Mouse (Mus musculus): ENCODE data around the gene Ipcef1. TPM values are rescaled to one million over a fixed set of nuclear protein-coding genes. Genes with fewer than 3 reads are reported as not detected.

The Ipcef1 gene
- total RNA-seq, 2 experiments from 2014 or later: not detected

- intact Hi-C loops (cut with DNase I; ENCODE audit: low total_unique reads): no loop called here
- DNase-seq: no peak
Observed at GRCm38 (mm10) chr10:6980236-6980635, 72.0 kb downstream of the Ipcef1 start.

- no peak for DNase-seq
- intact Hi-C loops (cut with DNase I; ENCODE audit: low total_unique reads): no loop called here
Observed at GRCm38 (mm10) chr10:6979789-6980188, 72.5 kb downstream of the Ipcef1 start.

GRCm38 (mm10) chr10:6979216-6979615 lies 73.1 kb downstream of the Ipcef1 start:
- no peak for DNase-seq
- intact Hi-C loops (cut with DNase I; ENCODE audit: low total_unique reads): no loop called here

- no peak for DNase-seq
- intact Hi-C loops (cut with DNase I; ENCODE audit: low total_unique reads): no loop called here
Observed at GRCm38 (mm10) chr10:6978733-6979132, 73.5 kb downstream of the Ipcef1 start.

GRCm38 (mm10) chr10:6977843-6978242 lies 74.4 kb downstream of the Ipcef1 start:
- DNase-seq: no peak
- intact Hi-C loops (cut with DNase I; ENCODE audit: low total_unique reads): no loop called here

GRCm38 (mm10) chr10:6968334-6968733 lies 83.9 kb downstream of the Ipcef1 start:
- no peak for DNase-seq
- intact Hi-C loops (cut with DNase I; ENCODE audit: low total_unique reads): no loop called here

- intact Hi-C loops (cut with DNase I; ENCODE audit: low total_unique reads): no loop called here
- no peak for DNase-seq
Observed at GRCm38 (mm10) chr10:6967588-6968242, 84.6 kb downstream of the Ipcef1 start.

GRCm38 (mm10) chr10:6958791-6959190 lies 93.5 kb downstream of the Ipcef1 start:
- intact Hi-C loops (cut with DNase I; ENCODE audit: low total_unique reads): no loop called here
- no peak for DNase-seq

GRCm38 (mm10) chr10:6956357-6956756 lies 95.9 kb downstream of the Ipcef1 start:
- intact Hi-C loops (cut with DNase I; ENCODE audit: low total_unique reads): no loop called here

GRCm38 (mm10) chr10:6954533-6954932 lies 97.7 kb downstream of the Ipcef1 start:
- intact Hi-C loops (cut with DNase I; ENCODE audit: low total_unique reads): no loop called here
- no peak for DNase-seq

More at GRCm38 (mm10) chr10:6956357-6956756, 95.9 kb downstream of the Ipcef1 start:
- no peak for DNase-seq

- DNase-seq: no peak
- intact Hi-C loops (cut with DNase I; ENCODE audit: low total_unique reads): no loop called here
Observed at GRCm38 (mm10) chr10:6953115-6953514, 99.2 kb downstream of the Ipcef1 start.

GRCm38 (mm10) chr10:6936671-6937425 lies 115.4 kb downstream of the Ipcef1 start:
- intact Hi-C loops (cut with DNase I; ENCODE audit: low total_unique reads): no loop called here
- no peak for DNase-seq

- intact Hi-C loops (cut with DNase I; ENCODE audit: low total_unique reads): no loop called here
- no peak for DNase-seq
Observed at GRCm38 (mm10) chr10:6934776-6935175, 117.5 kb downstream of the Ipcef1 start.

- no peak for DNase-seq
- intact Hi-C loops (cut with DNase I; ENCODE audit: low total_unique reads): no loop called here
Observed at GRCm38 (mm10) chr10:6930889-6931288, 121.4 kb downstream of the Ipcef1 start.

- DNase-seq: no peak
- intact Hi-C loops (cut with DNase I; ENCODE audit: low total_unique reads): no loop called here
Observed at GRCm38 (mm10) chr10:6930398-6930797, 121.9 kb downstream of the Ipcef1 start.

- DNase-seq: no peak
- intact Hi-C loops (cut with DNase I; ENCODE audit: low total_unique reads): no loop called here
Observed at GRCm38 (mm10) chr10:6928905-6929304, 123.4 kb downstream of the Ipcef1 start.

- no peak for DNase-seq
- intact Hi-C loops (cut with DNase I; ENCODE audit: low total_unique reads): no loop called here
Observed at GRCm38 (mm10) chr10:6927600-6928223, 124.6 kb downstream of the Ipcef1 start.

- no peak for DNase-seq
- intact Hi-C loops (cut with DNase I; ENCODE audit: low total_unique reads): no loop called here
Observed at GRCm38 (mm10) chr10:6926724-6927123, 125.6 kb downstream of the Ipcef1 start.

- DNase-seq: no peak
- intact Hi-C loops (cut with DNase I; ENCODE audit: low total_unique reads): no loop called here
Observed at GRCm38 (mm10) chr10:6916545-6917257, 135.6 kb downstream of the Ipcef1 start.

GRCm38 (mm10) chr10:6915991-6916390 lies 136.3 kb downstream of the Ipcef1 start:
- intact Hi-C loops (cut with DNase I; ENCODE audit: low total_unique reads): no loop called here
- DNase-seq: no peak
